Mouse (Mus musculus) naive thymus-derived CD4-positive, alpha-beta T cell, adult 2 months (primary cell): ENCODE measurements at regions not wholly inside any gene's neighbourhood (a gene's known extent, or its start where the extent isn't known, plus 50 kb on each side); places are given as distances from the start of the nearest gene placed in this dataset.

Source experiments
- DNase-seq: peaks from one replicate; pipeline ENCODE4 v3.0.0-alpha.2; 2011; ENCODE audit warnings: low read depth

DNA sequence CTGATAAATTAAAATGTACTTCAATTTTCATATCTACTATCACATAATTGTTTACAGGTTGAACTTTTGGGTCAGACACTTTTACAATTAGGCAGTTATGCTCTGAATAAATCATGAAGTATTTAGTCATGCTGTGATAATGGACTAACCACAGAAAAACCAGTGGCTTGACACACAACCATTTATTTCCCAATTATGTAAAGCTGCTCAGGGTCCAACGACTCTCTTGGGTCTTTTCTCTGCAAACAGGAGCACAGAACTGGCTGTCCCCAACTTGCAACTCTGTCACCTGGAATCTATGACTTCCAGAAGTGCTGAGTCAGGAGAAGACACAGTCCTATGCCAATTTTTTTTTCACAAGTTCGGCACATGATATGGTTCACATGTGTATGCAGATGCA lies 214.8 kb downstream of the Kcnj2 start:
- no peak for DNase-seq

DNA sequence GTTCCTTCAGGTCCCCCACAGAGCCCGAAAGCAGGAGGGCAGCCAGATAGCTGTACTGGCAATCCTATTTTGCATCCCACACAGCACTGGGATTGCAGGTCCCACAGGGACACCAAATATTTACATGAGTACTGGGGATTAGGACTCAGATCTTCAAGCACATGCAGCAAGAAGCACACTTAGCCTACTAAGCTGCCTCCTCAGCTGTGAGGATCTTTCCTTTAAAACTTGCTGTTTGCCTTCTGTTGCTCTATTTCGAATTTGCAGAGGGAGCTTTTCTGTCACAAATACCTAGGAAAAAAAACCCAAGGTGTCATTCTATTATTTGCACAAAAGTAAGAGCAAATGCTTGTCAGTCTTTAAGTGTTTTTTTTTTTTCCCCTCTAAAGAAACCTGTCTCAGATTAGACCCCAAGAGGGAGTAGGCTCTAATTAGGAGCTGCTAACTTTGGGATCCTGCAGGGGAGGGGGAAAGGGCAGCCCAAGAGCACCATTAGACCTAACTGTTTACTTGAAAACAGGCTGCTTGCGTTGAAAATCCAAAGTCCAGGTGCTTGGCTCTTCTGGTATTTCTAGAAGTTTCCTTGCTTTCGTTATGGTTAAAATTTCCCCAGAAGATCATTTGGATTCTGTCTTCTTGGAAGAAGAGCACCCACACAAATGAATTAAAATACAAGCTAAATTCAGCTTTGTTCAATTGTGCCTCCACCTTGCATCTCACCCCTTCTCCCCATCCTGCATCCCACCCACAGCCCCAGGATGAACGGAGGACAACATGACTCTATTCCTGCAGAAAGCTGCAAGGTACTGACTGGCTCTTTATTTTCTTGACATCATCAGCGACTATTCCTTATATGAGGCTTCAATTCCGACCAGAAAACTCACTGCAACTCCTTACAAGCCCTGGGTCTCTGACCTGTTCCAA lies 215.5 kb downstream of the Kcnj2 start:
- no peak for DNase-seq

DNA sequence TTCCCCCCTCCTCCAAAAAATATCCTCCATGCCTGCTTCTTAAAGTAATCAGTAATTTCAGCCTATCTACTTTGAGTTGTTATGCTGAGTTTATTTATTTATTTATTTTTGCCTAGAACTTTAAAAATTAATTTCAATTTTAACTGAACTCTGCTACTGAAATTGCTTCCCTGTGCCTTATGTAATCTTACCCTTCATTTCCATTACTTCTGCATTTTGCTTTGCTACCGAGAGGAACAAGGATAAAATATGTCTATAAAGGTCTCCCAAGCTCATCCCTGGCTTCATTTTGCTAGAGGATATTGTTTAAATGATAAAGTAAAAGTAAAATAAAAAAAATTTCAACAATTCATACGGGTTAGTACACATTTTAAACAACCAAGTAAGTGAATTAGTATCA lies 216.3 kb downstream of the Kcnj2 start:
- DNase-seq = no peak

DNA sequence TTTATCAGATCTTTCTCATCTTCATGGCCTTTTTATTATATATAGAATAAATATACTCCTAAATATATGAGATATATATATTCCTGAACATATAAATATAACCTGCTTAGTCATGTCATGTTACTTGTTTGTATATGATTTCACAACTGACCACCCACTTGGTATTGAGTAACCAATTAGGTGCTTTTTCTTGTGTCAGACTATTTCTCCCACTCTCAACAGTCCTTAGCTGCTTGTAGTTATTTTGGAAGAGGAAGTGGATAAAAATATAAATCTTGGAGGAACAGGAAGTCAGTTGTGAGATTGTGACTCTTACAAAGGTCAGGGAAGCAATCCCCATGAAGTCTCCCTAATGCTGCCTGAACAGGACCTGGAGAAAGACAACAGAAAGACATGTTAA lies 224.6 kb downstream of the Kcnj2 start:
- DNase-seq = no peak

DNA sequence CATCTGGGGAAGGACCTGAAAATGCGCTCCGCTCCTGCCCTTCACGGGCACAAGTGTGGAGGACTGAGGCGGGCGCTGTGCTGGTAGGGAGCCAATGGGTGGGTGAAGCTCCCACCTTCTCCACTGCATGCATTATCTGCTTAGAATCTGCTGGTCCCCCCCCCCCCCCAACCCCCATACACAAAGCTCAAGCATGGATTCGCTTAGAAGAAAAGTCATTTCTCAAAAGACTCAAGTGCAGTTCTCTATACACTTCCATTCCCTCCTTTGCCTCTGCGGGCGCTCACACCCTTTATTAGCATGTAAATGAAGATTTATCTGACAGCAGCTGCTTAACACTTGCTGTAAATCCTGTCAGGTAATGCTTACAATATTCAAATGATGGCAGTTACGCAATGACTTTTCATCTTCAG lies 230.4 kb downstream of the Kcnj2 start:
- no peak for DNase-seq

DNA sequence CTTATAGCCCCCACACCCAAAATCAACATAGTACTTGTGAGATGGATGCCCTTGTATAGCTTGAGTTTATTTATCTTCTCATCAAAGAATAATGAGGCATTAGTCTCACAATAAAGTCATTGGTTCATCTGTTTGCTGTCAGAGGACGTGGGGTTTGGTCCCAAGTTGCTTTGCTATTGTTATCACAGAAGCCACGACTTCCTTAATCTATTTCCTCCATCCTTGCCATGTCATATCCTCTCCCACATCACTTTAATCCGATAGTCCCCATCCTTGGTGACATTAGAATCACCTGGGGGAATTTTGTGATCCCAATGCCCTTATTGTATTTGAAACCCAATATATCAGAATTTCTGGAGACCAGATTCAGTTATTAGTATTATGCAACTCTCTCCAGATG lies 246.8 kb downstream of the Kcnj2 start:
- no peak for DNase-seq

DNA sequence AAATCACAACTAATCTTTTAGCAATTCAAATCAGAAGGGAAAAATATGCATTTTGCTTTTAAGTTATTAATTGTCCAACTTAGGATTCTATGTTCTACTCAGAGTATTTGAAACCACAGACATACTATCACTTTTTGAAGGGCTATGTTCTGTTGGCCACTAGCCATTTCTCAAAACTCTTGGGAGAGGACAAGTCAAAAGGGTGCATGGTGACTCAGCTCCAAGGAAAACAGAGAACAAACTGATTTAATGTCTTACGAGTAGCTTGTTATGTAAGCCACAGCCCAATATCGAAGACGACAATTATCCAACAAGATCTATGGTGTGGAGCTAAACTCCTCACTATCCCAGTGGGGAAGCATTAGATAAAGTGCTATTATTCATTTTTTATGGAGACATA lies 247.6 kb downstream of the Kcnj2 start:
- no peak for DNase-seq

DNA sequence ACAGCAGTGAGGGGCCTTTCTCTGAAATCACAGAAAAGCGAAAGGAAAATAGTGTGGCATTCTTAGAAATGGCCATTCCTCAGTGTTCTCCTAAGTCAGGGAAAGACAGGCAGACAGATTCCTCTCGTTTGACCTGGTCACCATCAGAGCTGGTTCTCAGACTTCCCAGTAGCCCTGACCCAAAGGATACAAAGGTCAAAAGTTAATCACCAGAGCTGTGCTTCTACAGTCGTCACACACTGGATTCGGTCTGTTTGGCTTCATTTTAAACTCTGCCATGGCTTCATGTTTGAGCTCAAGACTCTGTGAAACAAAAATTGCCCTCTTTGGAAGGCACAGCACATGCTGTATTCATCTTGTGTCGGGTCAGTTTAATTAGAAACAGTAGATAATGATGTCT lies 255.6 kb downstream of the Kcnj2 start:
- no peak for DNase-seq

DNA sequence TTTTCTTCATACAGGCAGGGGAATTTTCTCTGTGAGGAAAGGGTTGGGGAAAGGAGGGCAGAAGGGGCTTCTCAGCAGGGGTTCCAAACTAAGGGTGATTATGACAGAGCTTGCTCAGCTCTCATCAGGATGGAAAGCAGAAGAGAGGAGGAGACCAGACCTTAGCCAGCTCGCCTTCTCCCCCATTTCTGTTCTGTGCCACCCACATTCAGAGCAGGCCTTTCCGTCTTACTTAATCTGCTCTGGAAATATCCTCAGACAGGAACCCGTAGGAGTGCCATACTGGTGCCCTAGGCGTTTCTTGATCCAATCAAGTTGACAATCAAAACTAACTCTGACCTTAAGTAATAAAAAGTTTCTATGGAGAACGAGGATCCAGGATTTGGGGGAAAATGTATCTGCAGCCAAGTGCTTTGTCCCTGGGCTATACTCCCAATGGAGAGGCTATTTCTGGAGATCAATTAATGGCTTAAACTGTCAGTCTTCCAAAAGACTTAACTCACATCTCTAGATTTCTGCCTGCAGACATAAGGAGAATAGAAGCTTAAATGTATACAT lies 258.6 kb downstream of the Kcnj2 start:
- no peak for DNase-seq

DNA sequence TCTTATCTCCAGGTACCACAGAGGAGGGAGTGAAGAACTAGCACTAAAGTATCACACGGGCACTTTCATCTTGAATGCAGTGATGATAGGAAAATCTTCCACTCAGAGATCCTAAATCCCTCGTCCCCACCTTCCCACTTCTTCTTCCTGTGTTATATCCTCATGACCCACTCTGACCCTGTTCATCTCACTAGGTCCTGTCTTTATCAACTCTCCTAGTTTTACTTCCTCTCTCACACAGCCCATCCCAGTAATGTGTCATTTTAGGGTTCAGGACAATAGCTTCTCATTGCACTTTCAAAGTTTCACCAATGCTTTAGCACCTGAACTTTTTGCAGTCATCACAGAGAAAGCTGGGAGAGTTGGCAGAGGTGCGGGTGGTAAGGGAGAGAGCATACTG lies 261.0 kb downstream of the Kcnj2 start:
- DNase-seq = no peak

DNA sequence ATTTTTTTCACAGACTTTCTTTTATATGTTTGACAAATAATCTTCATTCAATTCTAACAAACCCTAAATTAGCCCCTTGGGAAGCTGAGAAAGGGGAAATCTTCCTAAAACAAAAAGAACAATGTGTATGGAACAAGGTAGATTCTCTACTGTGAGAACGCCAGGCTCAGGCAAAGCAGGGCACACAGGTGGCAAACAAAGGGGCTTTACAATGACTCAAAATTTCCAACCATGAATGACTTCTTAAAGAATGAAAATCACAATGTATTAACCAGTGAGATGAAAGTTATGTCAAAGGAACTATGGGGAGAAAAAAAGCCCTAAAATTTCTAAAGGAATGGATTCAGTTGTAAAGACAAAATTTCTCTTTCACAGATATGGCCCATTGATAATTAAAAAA lies 262.3 kb downstream of the Kcnj2 start:
- no peak for DNase-seq

DNA sequence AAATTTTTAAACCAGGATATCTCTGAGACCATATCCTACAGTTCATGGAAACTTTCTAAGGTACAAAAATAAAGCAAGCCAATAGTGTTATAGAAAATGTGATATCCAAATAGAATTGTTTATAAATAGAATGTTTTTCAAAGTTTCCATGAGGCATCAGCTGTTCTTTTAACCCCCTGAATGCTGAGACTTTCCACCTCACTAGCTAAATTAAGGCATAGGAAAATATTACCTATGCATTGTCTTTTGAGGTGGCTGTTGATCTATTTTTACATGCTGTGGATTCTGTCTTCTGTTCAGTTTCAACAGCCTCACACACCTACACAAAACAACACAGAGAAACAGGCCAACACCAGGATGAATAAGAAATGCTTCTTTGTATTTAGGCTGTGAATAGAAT lies 265.6 kb downstream of the Kcnj2 start:
- no peak for DNase-seq

DNA sequence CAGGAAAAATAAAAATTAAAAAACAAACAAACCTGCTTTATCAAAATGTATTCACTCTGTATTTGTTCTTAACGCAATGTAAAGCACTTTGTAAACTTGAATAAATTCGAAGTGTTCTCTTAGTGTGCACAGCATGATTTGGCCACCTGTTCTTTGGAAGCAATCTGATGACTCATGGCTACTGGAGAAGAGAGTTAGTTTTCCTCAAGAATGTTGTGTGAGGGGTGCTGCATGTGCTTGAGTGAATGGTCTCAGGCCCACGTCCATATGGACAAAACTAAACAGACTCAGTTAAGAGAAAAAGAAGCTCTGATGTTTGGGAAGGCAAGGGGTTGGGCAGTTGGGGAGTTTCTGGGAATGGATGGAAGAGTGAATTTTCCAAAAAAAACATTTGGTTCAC lies 267.1 kb downstream of the Kcnj2 start:
- no peak for DNase-seq

DNA sequence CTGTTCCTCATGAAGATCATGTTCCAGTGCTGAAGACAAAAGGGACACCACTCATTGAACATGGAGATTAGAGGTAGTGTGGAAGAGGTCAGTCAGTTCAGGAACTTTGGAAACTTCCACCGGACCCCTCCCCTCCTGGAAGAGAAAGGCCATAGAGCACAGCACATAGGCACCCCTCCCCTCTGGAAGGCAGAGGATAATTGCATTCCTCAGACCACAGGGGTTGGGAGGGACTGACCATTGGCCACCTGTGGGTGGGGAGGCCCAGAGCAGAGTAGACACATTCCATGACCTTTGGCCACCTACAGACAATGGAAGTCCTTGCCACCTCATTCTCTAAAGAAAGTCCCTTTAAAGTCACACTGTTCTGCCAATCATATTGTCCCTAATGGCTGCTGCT lies 281.6 kb downstream of the Kcnj2 start:
- no peak for DNase-seq

DNA sequence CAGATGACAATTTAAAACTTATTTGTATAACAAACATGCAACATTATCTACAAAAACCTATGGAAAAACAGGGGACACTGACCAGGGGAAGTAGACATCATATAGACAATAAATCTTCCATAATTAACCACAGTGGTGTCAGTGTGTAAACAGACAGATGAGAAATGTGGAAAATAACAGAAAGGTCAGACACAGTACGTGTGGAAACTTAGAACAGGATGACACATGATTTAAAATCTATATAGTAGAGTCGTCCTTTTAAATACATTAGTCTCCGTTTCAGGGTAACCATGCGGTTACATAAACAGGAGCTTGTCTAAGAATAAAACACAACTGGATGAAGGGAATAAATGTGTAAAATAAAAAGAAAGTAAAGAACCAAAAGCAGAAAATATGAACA lies 284.1 kb downstream of the Kcnj2 start:
- no peak for DNase-seq

DNA sequence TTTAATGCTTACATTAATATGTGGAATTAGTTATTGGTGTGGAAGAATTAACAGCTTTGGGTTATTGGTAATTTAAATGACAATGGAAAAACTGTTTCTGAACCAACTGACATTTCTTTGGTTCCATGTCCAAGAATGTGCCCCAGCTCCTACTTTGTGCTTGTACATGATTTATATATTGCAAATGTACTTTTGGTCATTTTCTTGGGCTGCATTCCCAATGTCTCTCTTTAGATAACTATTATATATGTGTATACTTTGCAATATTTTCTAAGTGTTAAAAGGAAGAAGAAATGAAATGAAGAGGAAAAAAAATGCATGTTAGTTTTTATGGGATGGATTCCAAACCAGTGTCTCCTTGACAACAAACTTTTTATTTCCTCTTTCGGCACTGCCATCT lies 297.4 kb downstream of the Kcnj2 start:
- DNase-seq = no peak

DNA sequence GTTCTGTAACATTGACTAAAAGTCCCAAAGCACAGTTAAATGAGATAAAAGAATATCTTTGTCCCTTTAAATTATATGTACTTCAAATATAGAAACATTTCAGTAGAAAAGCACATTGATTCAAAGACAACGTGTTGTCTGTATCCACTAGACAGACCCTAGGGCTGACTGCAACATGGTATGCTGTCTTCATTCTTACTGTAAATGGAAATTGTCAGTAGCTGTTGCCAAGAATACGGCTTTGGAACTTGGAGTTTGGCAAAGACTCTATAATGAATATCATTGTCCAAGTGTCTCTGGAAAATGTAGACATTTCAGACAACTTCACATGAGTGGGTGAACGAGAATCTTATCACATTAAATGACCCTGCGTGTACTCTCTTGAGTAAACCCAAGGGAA lies 311.2 kb downstream of the Kcnj2 start:
- no peak for DNase-seq

DNA sequence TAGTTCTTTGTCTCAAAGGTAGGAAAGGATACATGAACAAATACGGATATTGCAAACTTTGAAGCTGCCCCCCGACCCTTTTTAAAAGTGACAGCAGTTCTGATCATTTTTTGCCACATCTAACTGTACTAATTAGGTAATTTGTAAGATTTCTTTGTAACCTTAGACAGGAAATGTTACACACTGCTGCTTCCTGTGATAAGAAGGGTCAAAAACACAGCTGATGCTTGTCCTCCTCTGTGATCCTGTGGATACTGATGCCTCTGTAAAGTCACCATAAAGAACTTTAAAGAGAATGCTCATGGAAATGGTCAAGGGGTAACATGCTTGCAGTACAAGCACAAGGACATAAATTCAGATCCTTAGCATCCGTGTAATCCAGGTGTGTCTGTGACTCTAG lies 313.9 kb downstream of the Kcnj2 start:
- no peak for DNase-seq

DNA sequence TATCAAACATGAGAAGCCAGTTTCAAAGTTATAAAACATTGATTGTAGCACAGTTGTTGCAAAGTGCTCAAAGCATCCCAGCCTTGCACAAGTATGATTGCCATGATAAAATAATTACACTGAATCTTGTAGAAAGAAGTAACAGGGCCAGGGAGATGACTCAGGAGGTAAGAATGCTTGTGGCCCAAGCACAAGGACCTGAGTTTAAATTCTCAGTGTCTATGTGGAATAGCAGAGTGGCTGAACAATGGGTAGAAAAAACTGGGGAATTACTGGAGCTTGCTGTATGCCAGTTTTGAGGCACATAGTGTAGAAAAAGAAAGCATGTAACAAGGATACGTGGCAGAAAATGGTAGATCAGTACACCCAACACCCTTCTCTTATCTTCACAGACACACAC lies 332.7 kb downstream of the Kcnj2 start:
- DNase-seq = no peak

DNA sequence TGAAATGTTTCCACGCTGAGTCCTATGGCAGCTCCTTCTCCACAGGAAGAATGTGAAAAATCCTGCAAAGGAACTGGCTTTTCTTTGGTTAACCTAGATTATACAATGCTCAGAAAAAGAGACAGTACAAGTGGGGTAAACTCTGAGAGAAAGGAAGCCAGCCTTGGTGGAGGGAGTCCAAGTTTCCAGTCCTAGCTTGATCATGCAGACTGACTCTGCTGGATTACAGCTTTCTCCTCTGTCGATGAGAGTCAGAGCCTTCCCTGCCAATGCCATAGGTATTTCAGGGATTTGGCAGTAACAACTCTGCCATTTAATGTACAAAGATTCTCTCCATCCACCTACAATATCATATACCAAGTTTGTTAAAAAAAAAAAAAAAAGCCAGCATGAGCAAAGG lies 343.3 kb downstream of the Kcnj2 start:
- DNase-seq = no peak

DNA sequence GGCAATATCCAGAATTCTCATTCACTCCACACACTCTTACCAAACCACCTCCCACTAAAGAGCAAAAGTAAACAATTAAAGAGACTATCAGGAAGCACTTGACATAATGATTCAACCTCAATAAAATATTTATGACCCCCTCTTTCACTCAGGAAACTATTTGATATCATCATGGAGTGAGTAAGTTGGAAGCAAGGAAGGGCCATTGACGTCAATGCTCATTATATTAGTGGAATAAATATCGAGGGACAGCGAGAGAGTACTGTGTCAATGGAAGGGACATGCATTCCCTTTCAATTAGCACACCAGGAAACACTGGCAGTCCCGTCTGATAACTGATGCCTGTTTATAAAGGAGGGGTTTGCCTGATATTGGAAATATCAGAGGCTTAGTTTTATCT lies 358.9 kb downstream of the Kcnj2 start:
- no peak for DNase-seq

DNA sequence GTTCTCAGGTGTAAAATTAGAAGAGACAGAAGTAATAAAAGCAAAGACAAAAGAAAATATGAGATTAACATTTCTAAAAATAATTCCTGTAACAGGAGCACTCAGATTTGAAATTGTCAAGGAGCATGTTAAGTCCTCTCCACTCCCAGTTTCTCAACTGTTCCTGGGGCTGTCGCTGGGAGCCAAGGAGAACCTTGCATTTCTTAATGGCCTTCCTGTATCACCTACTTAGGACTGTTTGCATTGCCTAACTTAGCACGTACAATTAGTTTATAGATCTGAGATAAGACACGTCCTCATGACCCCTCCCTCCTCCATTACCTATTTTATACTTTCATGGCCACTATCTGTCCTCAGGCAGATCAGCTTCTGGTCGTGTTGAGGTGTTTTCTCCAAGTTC lies 360.8 kb downstream of the Kcnj2 start:
- DNase-seq = no peak

DNA sequence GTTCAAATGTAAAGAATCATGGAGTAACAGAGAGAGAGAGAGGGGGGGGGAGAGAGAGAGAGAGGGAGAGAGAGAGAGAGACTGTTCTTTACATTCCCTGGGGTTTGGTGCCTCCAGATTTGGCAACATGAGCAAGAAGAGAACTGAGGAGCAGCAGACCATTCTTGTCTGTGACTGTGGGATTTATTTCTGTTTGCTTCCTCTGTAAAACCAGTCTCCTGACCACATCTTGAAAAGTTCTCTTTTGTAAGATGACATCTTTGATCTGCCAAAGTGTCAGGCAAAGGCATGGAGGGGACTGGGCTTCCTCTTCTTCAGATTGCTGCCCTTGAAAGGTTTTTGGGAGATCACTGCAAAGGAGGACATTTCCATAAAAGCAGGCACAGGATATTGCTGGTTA lies 376.3 kb downstream of the Kcnj2 start:
- DNase-seq = no peak

DNA sequence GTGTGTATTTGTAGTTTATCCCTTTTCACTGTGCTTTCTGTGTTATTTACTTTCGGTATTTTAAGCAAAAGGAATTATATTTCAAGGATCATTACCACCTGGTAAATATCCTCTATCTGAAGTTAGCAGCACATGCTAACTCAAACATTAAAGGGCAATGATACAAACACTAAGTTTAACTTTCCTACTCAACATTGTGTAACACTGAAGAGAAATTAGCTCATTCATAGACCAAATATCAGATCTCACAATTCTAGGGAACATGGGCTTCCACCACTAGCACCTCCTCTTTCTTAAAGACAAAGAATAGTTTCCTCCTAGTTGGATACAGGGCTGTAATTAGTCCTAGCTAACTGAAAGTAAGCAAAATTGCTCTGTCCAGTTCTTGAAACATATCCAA lies 377.4 kb downstream of the Kcnj2 start:
- no peak for DNase-seq
